Mouse (Mus musculus) spleen, adult 2 months (tissue): ENCODE data around the gene Csnk2b.

ENCODE experiments used
- CTCF ChIP-seq: fragments of 200-500 bp; IDR thresholded peaks from 2 replicates; pipeline ENCODE4 v1.5.1; 2011; ENCODE audit warnings: mild to moderate bottlenecking, inconsistent platforms; ENCODE audit not compliant: insufficient read depth, insufficient read length, insufficient replicate concordance; ENCODE audit errors: extremely low read depth
- POLR2A ChIP-seq: fragments of 200-500 bp; IDR thresholded peaks from 2 replicates; pipeline ENCODE4 v1.6.1; 2011; ENCODE audit warnings: low read depth, low read length, inconsistent platforms

DNA sequence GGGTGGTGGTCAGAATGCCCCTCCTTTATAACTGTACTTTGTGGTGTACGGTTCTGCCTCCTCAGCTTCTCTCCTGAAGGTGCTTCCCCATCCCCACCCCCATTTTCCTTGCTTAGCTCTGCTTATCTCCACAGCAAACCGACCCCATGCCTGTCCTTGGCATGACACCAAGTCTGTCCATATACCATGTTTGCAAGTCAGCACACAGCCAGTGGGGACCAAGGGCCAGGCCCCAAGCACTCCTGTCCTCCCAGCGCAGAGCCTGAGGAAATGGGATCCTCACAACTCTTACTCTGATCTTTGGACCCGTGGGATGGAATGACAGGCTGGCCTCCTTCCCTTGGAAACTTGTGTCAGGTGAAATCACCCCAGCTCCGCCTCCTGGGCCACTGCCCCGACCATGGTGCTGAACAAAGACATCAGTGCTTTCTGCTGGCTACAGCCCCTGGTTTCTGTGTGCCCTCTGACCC is 18.6 kb downstream of the Csnk2b start:
- TF ChIP-seq CTCF = no peak
- TF ChIP-seq POLR2A = no peak
